Mouse (Mus musculus) T-helper 17 cell (primary cell): Measurements from ENCODE around the gene Sptb.

Experiments used
- in situ Hi-C, 2 experiments: fragments of 300-600 bp; cut with MboI, MseI; formaldehyde crosslinking; loops; 1 replicate in 1 of 2; 2 replicates in 1 of 2; pipeline ENCODE4 v1.15.1; 2025; ENCODE audit warnings: high pct_unique_total_duplicates in 2 of 2

Sptb gene

DNA sequence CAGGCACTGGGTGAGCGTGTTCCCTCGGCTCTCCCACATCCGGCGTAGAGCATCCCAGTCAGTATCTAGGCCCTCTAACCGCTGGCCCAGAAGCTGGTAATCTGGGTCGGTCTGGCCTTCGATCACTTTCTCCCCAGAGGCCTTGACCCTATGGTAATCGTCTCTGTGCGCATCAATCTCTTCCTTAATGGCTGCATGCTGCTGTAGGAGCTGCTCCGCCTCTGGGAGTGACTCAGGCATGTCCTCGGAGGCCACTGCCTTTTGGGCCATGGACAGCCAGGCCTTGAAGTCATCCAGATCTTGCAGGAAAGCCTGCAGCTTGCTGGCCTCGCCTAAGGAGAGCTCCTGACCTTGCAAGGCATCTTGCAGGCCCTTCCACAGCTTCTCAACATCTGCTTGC, 97.7 kb downstream of the Sptb start:
- in situ Hi-C loops: no loop called here

DNA sequence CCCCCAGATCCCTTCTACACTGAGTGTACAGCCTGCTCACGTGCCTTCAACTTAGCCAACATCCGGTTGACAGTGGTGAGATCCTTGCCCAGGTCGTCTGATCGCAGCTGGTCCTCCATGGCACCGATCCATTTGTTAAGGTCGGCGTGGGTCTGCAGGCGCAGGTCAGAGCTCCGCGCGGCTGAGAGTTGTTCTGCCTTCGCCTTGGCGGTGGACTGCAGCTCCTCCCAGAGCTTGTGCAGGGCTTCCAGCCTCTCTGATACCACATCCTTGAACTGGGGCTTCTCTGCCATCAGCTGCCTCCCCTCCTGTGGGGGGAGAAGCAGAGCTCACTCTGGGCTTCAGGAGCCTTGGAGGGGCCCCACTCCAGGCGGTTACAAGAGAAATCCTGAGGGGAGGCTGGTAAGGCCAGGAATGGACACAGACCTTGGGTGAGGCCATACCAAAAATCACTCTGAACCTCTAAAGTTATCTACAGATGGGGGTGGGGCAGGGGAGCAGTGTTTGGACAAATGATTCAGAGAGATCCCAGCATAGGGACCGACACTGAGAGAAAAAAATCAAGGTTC, 101.3 kb downstream of the Sptb start:
- in situ Hi-C loops: no loop called here

DNA sequence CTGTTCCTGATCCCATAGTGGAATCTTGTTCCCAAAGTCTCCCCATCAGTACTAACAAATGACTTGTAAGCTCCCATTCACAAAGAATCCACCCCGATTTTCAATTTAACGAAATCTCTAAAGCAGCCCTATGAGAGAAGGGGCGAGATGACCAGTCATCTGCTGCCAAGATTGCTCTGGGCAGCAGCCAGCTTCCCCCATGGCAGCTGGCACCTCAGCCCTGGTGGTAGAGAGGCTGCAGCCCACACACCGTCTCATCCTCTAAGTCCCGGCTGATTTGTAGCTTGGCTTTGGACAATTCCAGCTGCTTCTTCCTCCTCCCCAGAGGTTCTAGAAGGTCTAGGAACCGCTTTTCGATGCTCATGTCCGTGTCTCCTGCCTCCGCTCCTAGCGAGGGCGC, 102.1 kb downstream of the Sptb start:
- in situ Hi-C loops: no loop called here

DNA sequence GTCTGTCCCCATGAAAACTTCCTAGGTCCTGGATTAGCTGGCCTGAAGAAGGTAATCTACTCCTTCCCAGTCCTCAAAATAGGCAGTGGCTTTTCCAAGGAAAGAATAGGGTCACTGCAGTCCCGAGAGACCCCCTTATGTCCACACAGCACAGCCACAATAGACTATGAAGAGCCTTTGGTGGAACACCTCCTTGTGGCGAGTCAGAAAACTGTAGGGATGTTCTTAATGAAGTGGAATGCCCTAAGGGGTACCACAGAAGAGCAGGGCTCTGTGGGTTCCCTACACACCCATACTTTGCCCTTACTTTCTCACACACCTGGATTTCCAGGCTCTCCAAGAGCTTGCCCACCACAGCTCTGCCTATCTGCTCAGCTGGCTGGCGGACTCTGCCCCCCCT, 104.5 kb downstream of the Sptb start:
- in situ Hi-C loops: no loop called here

DNA sequence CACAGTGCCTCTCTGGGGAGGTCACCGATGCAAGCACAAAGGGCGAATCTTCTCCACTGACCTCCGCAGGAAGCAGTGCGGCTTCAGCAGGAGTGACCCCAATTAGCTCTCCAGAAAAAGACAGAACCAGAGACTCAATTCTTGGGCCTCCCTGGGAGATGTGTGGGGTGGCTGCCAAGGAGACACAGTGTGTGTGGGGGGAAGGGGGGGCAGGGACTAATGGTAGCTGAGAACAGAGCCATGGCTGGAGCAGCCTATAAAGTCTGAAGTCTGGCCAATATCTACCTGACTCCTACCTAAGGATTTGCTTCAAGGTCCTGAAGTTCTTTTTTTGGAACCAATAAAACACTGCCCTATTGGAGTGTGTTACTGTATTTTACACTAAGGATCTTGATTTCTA, 105.8 kb downstream of the Sptb start:
- in situ Hi-C loops: no loop called here

DNA sequence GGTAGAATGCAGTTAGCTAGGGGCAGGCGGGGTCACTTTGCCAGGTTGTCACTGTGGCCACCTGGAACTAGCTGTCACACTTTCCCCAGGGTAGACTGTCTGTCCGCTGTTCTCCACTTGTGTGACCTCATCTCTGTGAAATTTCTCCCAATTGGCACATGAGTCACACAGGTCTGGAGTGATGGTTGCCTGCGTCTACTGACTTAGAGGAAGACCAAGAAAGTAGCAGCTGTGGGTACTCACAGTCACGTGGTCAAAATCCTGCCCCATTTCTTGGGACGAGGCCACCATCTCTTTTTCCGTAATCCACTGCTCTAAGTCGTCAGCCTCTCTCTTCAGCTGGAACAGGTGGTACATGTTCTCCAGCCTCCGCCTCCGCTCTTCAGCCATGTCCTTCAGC, 106.6 kb downstream of the Sptb start:
- in situ Hi-C loops: no loop called here

DNA sequence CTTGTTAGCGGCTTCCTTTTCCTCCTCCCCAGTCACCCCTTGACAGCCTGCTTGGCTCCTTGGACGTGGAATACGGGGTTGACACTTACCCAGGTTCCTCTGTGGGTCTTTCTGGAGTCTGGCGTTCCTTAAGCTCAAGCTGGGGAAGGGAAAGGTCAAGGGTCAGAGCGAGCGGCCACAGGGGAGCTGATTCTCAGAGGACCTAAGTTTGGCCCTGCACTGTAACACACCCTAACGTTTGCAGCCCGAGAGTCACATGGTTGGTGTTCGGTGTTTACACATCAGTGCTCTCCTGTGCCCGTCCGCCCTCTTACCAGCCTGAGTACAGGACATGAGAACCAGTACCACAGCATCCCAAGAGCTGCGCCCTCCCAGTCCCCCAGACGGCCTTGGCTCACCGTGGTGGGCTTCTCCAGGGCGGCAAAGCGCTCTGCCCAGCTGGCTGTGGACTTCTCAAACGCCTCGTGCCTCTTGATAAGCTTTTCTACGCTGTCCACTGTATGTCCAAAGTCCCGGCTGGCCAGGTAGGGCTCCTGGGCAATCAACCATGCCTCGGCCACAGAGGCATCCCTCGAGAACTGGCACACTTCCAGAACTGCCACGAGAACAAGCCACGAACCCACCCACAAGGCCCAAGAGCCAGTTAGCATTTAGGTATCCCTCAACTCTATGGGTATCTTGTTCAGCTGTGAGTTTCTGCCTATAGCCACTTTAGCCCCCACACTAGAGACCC, 112.0 kb downstream of the Sptb start:
- in situ Hi-C loops: loop anchor here in 1 of 2 experiments (5.0 kb wide), 1 partner anchor 101 kb away; no protein-coding TSS in a partner anchor

DNA sequence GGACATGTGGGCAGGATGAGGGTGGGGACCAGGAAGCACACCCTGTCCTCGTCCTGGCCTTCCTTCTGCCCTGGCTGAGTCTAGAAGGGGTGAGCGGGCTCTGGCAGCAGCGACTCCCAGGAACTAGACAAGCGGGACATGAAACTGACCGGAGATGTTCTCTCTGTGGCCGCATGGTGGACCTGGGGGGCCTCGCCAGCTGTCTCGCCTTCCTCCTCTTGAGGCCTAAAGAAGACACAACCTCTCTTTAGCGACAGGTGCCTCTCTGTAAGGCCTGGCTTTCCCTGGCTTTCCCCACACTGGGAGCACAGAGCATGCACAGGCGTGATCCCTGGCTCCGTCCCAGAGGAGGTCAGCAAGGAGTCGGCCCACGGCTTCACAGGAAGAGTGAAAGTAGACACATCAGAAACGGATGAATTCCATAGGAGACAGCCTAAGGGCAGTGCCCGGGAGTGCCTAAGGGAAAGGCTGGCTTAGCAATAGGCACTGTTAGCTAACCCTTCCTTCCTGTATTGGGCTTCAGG, 112.7 kb downstream of the Sptb start:
- in situ Hi-C loops: loop anchor here in 1 of 2 experiments (5.0 kb wide), 1 partner anchor 100 kb away; no protein-coding TSS in a partner anchor

DNA sequence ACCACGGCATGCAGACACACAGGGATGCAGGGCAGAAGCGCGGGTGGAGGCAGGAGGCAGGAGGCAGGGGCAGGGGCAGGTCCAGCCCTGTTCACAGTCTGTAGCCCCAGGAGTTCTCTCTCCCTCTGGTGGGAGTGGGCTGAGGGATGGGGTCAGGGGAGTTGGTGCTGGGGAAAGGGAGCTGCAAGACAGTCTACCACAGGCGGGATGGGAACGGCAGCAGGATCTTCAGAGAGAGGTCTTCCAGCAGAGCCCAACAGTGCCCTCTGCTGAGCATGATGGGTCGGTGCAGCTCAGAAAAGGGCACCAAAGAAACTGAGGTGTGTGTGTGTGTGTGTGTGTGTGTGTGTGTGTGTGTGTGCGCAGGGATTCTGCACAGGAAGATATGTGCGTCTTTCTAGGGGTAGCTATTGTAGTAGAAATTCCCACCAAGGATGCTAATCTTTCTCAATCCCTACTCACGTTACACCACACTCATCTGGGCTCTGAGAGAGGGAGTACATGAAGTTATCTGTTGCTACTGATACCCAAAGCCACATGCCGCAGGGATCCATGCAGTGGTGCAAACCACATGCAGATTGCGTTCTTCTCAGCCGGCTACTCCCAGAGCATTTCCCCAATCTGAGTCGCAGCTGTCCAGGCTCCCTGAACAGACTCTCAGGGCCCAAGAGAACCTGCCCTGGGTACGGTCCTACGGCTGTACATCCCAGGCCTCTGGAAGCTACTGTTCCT, 113.9 kb downstream of the Sptb start:
- in situ Hi-C loops: loop anchor here in 1 of 2 experiments (5.0 kb wide), 1 partner anchor 99 kb away; no protein-coding TSS in a partner anchor

DNA sequence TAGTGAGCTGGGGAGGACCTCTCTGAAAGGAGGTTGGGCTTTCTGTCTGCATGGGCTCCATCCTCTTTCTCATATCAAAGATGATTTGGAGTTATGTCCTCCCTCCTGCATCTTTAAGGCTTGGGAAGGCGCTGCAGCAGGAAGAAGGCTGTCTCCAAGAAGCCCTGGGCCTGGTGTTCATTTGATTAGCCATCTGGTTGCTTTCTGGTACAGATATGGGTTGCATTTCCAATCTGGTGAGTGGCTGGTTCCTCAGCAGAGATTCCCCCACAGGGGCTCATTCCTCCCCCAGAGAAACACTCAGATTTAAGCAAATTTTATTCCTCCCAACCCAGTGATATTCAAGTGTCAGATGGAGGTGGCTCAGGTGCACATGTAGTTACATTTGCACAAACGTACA, 114.5 kb downstream of the Sptb start:
- in situ Hi-C loops: loop anchor here in 1 of 2 experiments (5.0 kb wide), 1 partner anchor 99 kb away; no protein-coding TSS in a partner anchor

DNA sequence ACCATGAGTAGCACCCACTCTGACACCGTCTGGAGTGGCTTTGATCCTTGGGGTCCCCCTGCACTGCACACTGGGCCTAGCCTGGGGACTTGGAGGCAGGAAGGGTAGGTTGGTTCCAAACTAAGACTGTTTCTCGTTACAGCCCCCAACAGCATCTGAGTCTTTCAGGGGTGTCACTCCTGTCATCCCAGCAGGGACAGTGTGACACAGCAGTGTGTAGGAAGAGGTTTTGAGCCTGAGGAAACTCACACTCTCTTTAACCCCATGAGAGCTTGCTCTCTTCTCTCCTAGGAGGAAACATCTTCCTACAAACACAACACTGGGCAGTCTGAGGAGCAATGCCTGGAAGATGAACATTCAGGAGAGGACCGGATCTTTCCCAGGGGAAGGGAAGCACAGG, 115.8 kb downstream of the Sptb start:
- in situ Hi-C loops: loop anchor here in 1 of 2 experiments (5.0 kb wide), 1 partner anchor 102 kb away; no protein-coding TSS in a partner anchor

DNA sequence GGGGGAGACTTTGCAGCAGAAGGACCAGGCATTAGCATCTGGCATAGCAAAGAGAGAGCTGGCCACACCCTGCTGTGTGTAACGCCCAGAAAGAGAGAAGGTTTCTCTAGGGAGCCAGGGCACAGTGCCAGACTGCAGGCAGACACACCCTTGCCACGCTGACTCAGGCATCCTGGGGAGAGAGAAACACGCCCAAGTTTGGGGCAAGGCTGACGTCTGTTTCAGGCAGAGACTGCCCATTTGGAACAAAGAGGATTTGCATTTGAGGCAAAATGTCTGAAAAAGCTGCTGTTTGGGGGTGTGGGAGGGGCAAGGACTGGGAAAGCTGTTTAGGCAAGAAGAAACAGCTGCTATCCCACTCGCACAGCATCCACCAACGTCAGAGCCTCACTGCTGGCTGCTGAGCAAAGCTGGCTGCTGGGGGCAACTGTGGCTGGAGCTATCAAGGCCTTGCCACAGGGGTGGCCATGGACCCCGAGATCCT, 116.5 kb downstream of the Sptb start:
- in situ Hi-C loops: loop anchor here in 1 of 2 experiments (5.0 kb wide), 1 partner anchor 102 kb away; no protein-coding TSS in a partner anchor

DNA sequence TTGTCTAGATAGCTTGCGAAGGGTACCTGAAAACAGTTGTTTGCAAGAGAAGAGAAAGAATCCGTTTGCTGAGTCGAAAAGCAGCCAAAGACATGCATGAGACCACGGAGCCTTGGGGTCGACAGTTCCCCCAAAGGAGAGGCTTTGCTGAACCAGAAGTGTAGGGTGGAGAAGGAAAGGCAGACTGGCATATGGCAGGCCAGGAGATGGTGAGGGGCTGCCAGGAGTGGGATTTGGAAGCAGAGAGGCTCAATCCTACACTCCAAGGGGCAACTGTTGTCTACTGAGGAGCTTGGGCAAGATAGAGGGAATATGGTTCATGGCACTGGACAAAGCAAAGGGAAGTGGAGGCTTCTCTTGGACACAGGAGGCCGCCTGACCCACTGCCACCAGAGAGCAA, 117.1 kb downstream of the Sptb start:
- in situ Hi-C loops: loop anchor here in 1 of 2 experiments (5.0 kb wide), 1 partner anchor 101 kb away; no protein-coding TSS in a partner anchor

DNA sequence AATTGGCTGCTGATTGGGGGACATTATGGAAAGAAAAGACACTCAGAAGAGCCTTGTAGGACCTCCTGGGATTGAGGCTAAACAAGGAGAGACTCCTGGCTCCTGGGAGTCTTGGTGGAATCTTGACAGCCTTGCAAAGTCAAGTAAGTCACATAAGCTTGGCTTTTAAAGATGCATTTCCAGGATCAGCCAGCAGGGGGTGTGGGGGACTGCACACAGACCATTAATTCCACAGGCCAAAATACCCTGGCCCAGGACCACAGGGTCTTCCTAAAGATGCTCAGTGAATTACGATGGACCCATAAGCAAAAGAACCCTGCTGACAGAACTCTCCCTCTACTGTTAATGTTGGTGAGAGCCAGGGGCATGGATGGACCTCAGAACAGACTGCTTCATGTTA, 118.1 kb downstream of the Sptb start:
- in situ Hi-C loops: loop anchor here in 1 of 2 experiments (5.0 kb wide), 1 partner anchor 100 kb away; no protein-coding TSS in a partner anchor

DNA sequence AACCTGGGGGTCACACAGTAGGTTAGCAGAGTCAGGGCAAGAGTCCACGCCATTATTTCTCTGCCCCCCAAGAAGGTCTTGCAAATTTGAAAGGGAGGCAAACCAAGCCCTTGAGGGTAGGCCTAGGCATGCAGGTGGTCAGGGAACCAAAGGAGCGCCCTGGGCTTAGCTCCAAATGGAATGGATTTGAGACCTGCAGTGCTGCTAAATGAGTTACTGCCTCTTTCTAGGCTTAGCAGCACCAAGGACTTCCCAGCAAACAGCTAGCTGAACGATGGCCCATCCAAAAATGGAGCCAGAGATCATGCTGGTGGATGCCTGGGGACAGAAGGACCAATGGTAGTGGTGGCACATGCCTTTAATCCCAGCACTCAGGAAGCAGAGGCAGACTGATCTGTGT, 119.3 kb downstream of the Sptb start:
- in situ Hi-C loops: loop anchor here in 1 of 2 experiments (5.0 kb wide), 1 partner anchor 99 kb away; no protein-coding TSS in a partner anchor

DNA sequence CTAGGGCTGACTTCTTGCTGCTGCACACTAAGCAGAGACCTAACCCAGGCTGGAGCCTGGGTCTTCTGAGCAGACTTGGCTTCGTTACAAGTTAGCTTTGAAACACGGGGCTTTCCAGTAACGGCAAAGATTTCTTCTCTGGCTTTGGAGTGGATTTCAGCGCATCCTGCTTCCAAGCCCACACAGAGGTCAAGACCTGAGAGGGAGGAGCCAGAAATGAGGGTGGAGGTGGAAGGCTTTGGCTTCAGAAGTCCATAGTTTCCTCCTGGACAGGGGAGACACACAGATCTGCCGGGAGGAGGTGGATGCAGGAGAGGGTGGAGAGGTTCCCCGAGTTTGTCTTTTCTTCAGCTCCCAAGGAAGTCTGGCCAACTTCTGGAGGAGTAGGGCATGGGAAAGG, 120.8 kb downstream of the Sptb start:
- in situ Hi-C loops: loop anchor here in 1 of 2 experiments (10.0 kb wide), 1 partner anchor 55 kb away; no protein-coding TSS in a partner anchor

DNA sequence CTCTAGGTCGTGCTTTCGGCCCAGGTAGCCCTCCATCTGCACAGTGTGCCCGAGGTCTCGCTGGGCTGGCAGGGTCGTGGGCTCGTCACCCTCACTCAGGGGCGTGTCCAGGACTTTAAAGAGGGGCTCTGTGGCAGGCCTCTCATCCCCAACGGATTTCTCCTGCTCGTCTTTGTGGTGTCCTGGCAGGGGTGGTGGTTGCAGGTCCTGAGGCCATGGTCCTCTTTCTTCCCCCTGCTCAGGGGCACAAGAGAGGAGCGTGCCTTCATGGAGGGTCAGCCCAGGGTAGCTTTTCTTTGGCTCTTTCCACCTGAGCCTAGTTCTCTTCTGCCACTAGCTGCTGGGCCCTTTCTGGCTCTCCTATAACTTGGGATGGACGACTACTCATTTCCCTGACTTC, 123.0 kb downstream of the Sptb start:
- in situ Hi-C loops: loop anchor here in 1 of 2 experiments (10.0 kb wide), 1 partner anchor 57 kb away; no protein-coding TSS in a partner anchor

DNA sequence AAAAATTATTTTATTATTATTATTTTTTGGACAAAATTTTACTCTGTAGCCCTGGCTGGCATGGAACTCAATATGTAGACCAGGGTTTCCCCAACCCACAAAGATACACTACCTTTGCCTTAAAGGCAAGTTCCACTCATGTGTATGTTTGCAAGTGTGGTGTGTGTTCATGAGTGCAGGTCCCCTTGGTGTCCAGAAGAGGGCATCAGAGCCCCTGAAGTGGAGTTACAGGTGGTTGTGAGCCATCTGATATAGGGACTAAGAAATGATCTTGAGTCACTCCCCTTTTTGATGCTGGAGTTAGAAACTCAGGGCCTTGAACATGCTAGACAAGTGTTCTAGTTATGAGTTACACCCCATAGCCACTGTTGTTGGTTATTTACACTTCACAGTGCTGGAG, 125.3 kb downstream of the Sptb start:
- in situ Hi-C loops: loop anchor here in 1 of 2 experiments (10.0 kb wide), 1 partner anchor 60 kb away; no protein-coding TSS in a partner anchor

DNA sequence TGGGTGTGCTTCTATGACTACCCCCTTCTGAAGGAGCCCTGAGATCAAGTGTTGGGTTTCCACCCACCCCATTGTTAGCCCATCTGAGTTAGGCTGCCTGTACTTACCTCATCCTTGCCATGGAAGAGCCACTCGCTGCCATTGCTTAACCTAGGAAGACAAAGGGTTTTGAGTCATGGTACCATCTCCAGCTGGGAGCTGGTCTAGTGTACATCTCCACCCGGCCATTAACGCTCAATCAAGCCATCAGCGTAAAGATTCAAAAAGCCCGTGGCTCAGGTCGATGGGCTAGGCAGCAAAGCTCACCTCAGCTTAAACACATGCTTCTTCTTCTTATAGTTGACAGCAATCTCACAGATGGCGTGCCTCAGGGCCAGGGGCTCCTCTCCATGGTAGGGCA, 126.9 kb downstream of the Sptb start:
- in situ Hi-C loops: loop anchor here in 1 of 2 experiments (10.0 kb wide), 1 partner anchor 61 kb away; no protein-coding TSS in a partner anchor

DNA sequence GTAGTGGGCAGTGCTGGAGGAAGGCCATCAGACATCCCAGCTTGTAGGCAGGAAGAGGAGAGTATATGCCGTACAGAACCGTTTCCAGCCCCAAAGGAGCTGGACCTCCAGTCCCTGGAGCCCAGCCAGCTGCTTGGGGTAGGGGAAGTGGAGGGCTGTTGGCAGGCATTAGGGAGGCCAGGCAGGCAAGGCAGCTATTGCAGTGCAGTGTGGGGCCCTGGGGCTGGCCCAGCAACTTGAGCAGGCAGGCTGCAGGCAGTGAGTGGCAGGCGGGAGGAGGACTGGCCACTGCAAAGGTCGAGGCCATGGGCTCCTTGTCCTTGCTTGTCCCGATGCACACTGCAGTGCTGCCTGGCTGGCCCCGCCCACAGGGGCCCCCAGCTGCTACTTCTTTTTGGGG, 127.5 kb downstream of the Sptb start:
- in situ Hi-C loops: loop anchor here in 1 of 2 experiments (10.0 kb wide), 1 partner anchor 62 kb away; no protein-coding TSS in a partner anchor

DNA sequence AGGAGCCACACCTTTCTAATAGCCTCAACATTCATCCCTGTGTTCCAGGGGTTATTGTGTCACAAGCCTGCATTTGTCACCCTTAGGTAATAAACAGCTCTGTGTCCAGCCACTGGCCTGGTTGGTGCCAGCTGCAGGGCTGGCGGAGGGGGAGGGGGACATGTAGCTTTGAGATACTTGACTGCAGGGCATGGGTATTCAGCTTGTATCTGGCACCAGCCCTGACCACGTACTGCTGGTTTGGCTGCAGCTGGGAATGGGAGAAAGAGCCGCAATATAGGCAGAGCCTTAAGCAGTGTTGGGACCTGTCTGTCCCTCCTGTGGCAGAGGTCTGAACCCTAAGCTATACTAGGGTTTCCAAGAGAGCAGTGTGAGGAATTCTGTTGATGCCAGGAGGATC, 128.2 kb downstream of the Sptb start:
- in situ Hi-C loops: loop anchor here in 1 of 2 experiments (10.0 kb wide), 1 partner anchor 63 kb away; no protein-coding TSS in a partner anchor
